In the genomic region with DNA sequence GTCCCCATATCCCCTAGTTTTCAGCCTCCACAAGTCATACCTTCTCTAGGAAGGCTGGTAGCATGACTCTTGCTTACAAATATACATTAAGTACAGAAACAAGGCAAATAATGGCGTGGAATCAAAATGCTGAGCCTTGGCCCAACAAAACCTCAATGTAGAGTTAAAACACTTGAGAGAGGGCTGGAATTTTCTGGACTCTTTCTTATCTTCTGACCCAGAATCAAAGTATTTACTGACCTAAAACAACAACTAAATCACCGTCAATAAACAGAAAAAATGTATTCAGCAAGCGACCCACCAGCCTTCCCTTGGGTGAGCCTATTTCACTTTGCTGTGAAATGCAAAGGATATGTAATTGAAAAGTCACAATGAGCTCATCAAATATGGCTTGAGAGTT, we compare ENCODE assay signal across 8 mouse cellular contexts. TPM values are rescaled to one million over a fixed set of nuclear protein-coding genes. Genes with fewer than 3 reads are reported as not detected.
A peak's percentile ranks its signal among the peaks of the same experiment; 100 is the strongest.
DNase-seq lines count a peak whose midpoint lies in the region; ATAC-seq and TF ChIP-seq lines count a peak whose summit lies in the region.

No protein-coding gene starts in this region.

- peak overlapping the region; percentile 70 for H3K4me2 ChIP-seq in kidney, embryonic 16.5 days (replicated peaks; ENCODE audit: low read depth, low read length)
- peak overlapping the region; percentile 61 for H3K4me2 ChIP-seq in hindbrain, postnatal 0 days (ENCODE audit: low read depth, low read length)
- H3K4me2 ChIP-seq in midbrain, embryonic 16.5 days (ENCODE audit: low read length): peak overlapping the region; percentile 61

- H3K27ac ChIP-seq in kidney, embryonic 16.5 days (ENCODE audit: low read length): peak overlapping the region; percentile 100; the same call in 1 of the 2 replicates
- H3K27ac ChIP-seq in cortical plate, adult 2 months (ENCODE audit: insufficient read depth, low read length): no peak overlapping the region
- no peak overlapping the region; the same call in 1 of the 2 replicates for H3K27ac ChIP-seq in hindbrain, postnatal 0 days
- H3K27ac ChIP-seq in midbrain, embryonic 16.5 days (ENCODE audit: low read length): no peak overlapping the region

- 43% methylated on average over 3 of the region's 3 CpGs for WGBS in kidney, embryonic 16.5 days
- 37% methylated on average over 3 of the region's 3 CpGs for WGBS in hindbrain, postnatal 0 days
- 43% methylated on average over 3 of the region's 3 CpGs for WGBS in midbrain, embryonic 16.5 days

- no peak for TF ChIP-seq POLR2A in cortical plate, adult 2 months (IDR thresholded peaks at IDR 0.05; ENCODE audit: extremely low read depth, insufficient read depth, low read length)

- no peaks in the 10 kb centered on the region for H3K9me3 ChIP-seq in kidney, embryonic 16.5 days (ENCODE audit: low read length)
- no peaks in the 10 kb centered on the region for H3K9me3 ChIP-seq in hindbrain, postnatal 0 days (ENCODE audit: low read length)
- H3K9me3 ChIP-seq in midbrain, embryonic 16.5 days (replicated peaks; ENCODE audit: control insufficient read depth, low read length, poor library complexity, severe bottlenecking): no peaks in the 10 kb centered on the region

- ATAC-seq in kidney, embryonic 16.5 days (ENCODE audit: low FRiP score, low TSS enrichment): no peak
- ATAC-seq in hindbrain, postnatal 0 days: no peak
- no peak for ATAC-seq in midbrain, embryonic 16.5 days

- no peak for TF ChIP-seq CTCF in cortical plate, adult 2 months (IDR thresholded peaks at IDR 0.05; ENCODE audit: extremely low read depth, insufficient read depth, low read length)
- no peak for TF ChIP-seq CTCF in hindbrain, postnatal 0 days (IDR thresholded peaks at IDR 0.05; ENCODE audit: low read depth)

- DNase-seq in kidney, postnatal 25 days: no peak
- DNase-seq in hindbrain, postnatal 0 days (ENCODE audit: low spot score): no peak
- DNase-seq in T-cell, adult 2 months (ENCODE audit: low spot score): no peak
- DNase-seq in adrenal gland, postnatal 10 days: no peak
- no peak for DNase-seq in cerebellum, adult 18-20 months

- H3K4me3 ChIP-seq in kidney, embryonic 16.5 days (ENCODE audit: low read length): peak overlapping the region; percentile 96
- H3K4me3 ChIP-seq in cortical plate, adult 2 months (ENCODE audit: insufficient read depth, low read length): peak overlapping the region; percentile 88; the same call in 1 of the 2 replicates
- H3K4me3 ChIP-seq in hindbrain, postnatal 0 days (ENCODE audit: low read length): peak overlapping the region; percentile 65
- H3K4me3 ChIP-seq in midbrain, embryonic 16.5 days (ENCODE audit: low read depth, low read length): peak overlapping the region; percentile 90

- H3K9ac ChIP-seq in kidney, embryonic 16.5 days (replicated peaks; ENCODE audit: low read length): peak overlapping the region; percentile 98
- peak overlapping the region; percentile 85; the same call in 1 of the 2 replicates for H3K9ac ChIP-seq in hindbrain, postnatal 0 days (replicated peaks; ENCODE audit: low read length)
- peak overlapping the region; percentile 42; the same call in 1 of the 2 replicates for H3K9ac ChIP-seq in midbrain, embryonic 16.5 days (ENCODE audit: low read depth, low read length)

- 0 out of 2 replicates have a peak, but pooled peaks cover 1% of the 10 kb centered on the region for H3K36me3 ChIP-seq in kidney, embryonic 16.5 days (ENCODE audit: insufficient read depth, low read length)
- no peaks in the 10 kb centered on the region for H3K36me3 ChIP-seq in hindbrain, postnatal 0 days (ENCODE audit: insufficient read depth, low read length)
- H3K36me3 ChIP-seq in midbrain, embryonic 16.5 days (ENCODE audit: control insufficient read depth, insufficient read depth, low read length): no peaks in the 10 kb centered on the region

- no peaks in the 10 kb centered on the region for H3K27me3 ChIP-seq in kidney, embryonic 16.5 days (ENCODE audit: insufficient read depth, low read length)
- H3K27me3 ChIP-seq in hindbrain, postnatal 0 days (ENCODE audit: insufficient read depth, low read length): no peaks in the 10 kb centered on the region
- H3K27me3 ChIP-seq in midbrain, embryonic 16.5 days (ENCODE audit: control insufficient read depth, insufficient read depth, low read depth, low read length): no peaks in the 10 kb centered on the region

- peaks cover 29% of the 10 kb centered on the region for H3K4me1 ChIP-seq in kidney, embryonic 16.5 days (ENCODE audit: insufficient read depth, low read length)
- H3K4me1 ChIP-seq in cortical plate, adult 2 months (ENCODE audit: control insufficient read depth, insufficient read depth, low read length): peaks cover 12% of the 10 kb centered on the region
- peaks cover 14% of the 10 kb centered on the region; the same call in 1 of the 2 replicates for H3K4me1 ChIP-seq in hindbrain, postnatal 0 days (ENCODE audit: insufficient read depth, low read length)
- peaks cover 35% of the 10 kb centered on the region for H3K4me1 ChIP-seq in midbrain, embryonic 16.5 days (ENCODE audit: control insufficient read depth, insufficient read depth, low read length)

RNA-seq across cellular contexts. Expression of gene Prdm2, which starts 52.0 kb away (rescaled TPM):
- polyA plus RNA-seq in kidney, embryonic 16.5 days (2015; fragmentation: Nextera tagmentation; extraction: Ambion mirVana): 9.7 and 11.6 TPM in 2 replicates
- 17.2 and 18.4 TPM in 2 replicates for polyA plus RNA-seq in cortical plate, adult 2 months (2012; rRNA removed)
- 16.6 and 23.8 TPM in 2 replicates for total RNA-seq in hindbrain, postnatal 0 days (2014; rRNA removed)
- polyA plus RNA-seq in hindbrain, postnatal 0 days (2015; fragmentation: Nextera tagmentation; extraction: Ambion mirVana): 10.3 and 11.0 TPM in 2 replicates
- 13.4 and 16.0 TPM in 2 replicates for polyA plus RNA-seq in midbrain, embryonic 16.5 days (2015; fragmentation: Nextera tagmentation; extraction: Ambion mirVana)
- total RNA-seq in adrenal gland, postnatal 10 days (2021): 10 to 100 TPM; 21.2 to 23.4 TPM

Comparison
In these comparisons a context has a peak if more than half of its experiments do, and no peak if none do; other contexts are left out.
1. H3K9ac ChIP-seq: peak in every context shown above with its lines; median percentile 98 in kidney, embryonic 16.5 days; 85 in hindbrain, postnatal 0 days; 42 in midbrain, embryonic 16.5 days.